Mouse (Mus musculus) hematopoietic multipotent progenitor cell, adult 10-12 weeks (in vitro differentiated cells): ENCODE measurements around the gene Phospho2. TPM values are rescaled to one million over a fixed set of nuclear protein-coding genes. Genes with fewer than 3 reads are reported as not detected.

Experiments used
- polyA plus RNA-seq: library from polyadenylated mRNA; stranded (reverse); fragments of >175 nt; gene quantifications from 2 replicates; pipeline ENCODE4 v1.2.3, GENCODE M21; 2012; ENCODE audit warnings: low replicate concordance

The Phospho2 gene
- polyA plus RNA-seq = 8.2 and 8.3 TPM in 2 replicates

DNA sequence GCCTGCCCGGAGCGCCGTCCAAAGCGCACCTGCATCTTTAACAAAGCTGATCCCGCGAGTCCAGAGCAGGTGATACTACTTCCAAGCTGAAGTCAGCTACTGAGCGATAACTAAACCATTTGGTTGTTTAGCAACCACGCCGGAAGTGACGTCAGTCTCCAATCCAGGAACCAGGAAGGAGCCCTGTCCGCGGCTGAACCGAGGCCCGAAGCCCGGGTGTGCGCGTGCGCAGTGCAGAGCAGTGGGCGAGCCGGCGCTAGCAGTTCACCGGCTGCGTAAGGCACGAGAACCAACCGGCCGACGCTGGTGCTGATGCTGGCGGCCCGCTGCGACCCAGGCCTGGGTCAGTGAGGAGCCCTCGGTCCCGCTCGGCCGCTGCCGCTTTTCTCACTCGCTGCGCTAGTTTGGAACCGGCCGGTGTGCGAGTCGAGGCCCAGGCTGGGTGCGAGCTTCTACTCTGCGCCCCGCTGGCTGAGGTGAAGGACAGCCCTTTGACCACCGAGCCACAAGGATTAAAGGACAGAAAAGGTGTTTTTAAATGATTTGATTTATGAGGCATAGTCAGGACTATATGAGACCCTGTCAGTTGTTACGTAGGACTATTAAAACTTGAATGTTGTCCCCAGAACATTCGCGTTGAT is at the start of gene Phospho2, which contains the start of gene Ccdc173:
Phospho2 (plus strand) TSS at position 195 of the 641 bp plus-strand sequence.
Ccdc173 (minus strand) TSS at position 147 of the 641 bp plus-strand sequence.

DNA sequence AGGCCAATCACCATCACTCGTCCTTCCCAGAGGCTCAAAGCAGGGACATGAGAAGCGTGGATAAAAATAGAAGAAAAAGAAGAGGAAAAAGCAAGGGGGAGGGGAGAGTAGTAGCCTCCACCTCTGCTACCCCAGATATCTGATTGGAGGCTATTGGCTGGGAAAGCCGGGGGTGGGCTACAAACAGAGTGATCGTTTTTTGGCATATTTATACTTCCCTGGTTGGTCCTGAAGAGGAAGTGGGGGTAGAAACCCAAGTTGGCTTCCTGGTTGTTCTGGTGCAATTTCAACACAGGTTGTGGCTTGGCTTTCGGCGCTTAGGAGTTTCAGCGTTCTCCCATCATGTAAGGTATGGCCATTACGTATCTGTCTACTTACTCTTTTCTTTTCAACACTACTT is 32.3 kb downstream of the Phospho2 start, which contains the start of gene Klhl23:
Klhl23 (plus strand) TSS at position 234 of the 400 bp plus-strand sequence.

Other genes with a start within 250 kb of the Phospho2 start
- gene Lrp2, start 203.6 kb upstream of the Phospho2 start, polyA plus RNA-seq = 0.01 TPM in 1 of 2 replicates, not detected in the other
- gene Bbs5, start 142.5 kb upstream of the Phospho2 start, polyA plus RNA-seq = not detected in 2 replicates
- gene Klhl41, start 119.5 kb upstream of the Phospho2 start, polyA plus RNA-seq = not detected in 2 replicates
- 0.49 and 1.0 TPM in 2 replicates for gene Fastkd1, start 76.1 kb upstream of the Phospho2 start, polyA plus RNA-seq
- 6.4 and 13.2 TPM in 2 replicates for gene Ppig, start 67.1 kb upstream of the Phospho2 start, polyA plus RNA-seq
- gene Ccdc173, start within 50 bp of the Phospho2 start, polyA plus RNA-seq = 0.10 and 0.84 TPM in 2 replicates
- gene Klhl23, start 32.3 kb downstream of the Phospho2 start, polyA plus RNA-seq = 0.19 TPM in 1 of 2 replicates, not detected in the other
- 2.3 and 21.1 TPM in 2 replicates for gene Ssb, start 71.9 kb downstream of the Phospho2 start, polyA plus RNA-seq
- gene Mettl5, start 96.0 kb downstream of the Phospho2 start, polyA plus RNA-seq = 46.7 and 69.8 TPM in 2 replicates
- gene Ubr3, start 107.6 kb downstream of the Phospho2 start, polyA plus RNA-seq = 10.5 and 27.5 TPM in 2 replicates
- gene Myo3b, start 249.5 kb downstream of the Phospho2 start, polyA plus RNA-seq = 0.06 and 0.22 TPM in 2 replicates